Mouse (Mus musculus): ENCODE data around the gene Mob3b.
"Not testable (repeated sequence)": the region's sequence is repeated elsewhere in the genome, so short reads cannot be mapped to it uniquely, and the experiment has no call there.

Gene Mob3b

GRCm38 (mm10) chr4:34966336-34966957 lies 190.8 kb downstream of the Mob3b start:
- no peak for DNase-seq (ENCODE audit: extremely low spot score)

DNA sequence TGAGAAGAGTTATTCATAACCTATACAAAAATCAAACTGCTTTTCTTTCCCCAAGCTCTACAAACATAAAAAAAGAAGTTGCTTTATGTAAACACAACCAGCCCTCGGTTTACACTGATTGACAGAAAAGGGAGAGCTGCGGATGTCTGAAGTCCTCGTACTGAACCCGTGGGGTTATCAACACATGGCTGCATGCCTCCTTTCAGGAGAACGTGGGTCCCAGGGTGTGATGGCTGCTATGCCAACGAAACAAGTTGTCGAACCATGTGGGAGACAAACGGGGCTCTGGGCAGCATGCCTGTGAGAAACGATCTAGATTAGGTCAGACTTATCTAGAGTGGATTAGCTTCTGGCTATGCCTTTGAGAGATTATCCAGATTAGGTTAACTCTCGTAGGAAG lies 192.4 kb downstream of the Mob3b start:
- no peak for DNase-seq (ENCODE audit: extremely low spot score)

GRCm38 (mm10) chr4:34963999-34964398 lies 193.3 kb downstream of the Mob3b start:
- no peak for DNase-seq (ENCODE audit: extremely low spot score)

DNA sequence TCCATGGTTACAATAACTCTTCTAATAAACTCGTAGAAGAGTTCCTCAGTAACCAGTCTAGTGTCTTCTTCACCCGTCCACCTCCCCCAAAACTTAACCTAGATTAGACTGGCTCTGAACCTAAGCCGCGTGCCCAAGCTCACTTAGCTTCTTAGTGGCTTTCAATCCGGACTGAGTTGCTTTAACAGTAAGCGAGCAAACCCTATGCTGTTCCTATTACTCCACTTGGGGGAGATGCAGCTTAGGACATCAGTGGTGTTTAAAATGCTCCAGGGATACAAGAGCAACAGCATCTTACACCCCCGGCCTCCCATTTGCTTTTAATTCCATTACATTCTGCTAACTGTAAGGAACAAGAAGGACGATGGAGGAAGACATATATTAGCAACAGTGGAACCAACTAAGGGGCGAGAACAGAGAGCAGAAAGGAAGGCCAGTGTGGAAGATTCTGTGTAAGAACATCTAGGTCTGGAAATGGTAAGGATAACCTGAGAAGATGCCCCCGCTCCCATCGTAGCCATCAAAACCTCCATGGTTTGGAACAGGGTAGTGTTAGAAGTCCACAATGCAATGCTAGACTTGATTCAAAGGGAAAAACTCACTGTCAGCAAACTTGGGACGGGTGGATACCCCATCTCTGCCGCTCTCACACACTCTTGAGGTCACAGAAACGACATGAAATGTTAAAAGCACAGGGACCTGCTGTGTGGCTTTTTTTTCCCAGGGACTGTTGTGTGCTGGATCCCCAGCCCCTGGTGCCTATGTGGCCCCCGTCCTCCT lies 196.3 kb downstream of the Mob3b start:
- no peak for DNase-seq (ENCODE audit: extremely low spot score)

- no peak for DNase-seq (ENCODE audit: extremely low spot score)
These were observed 197.8 kb downstream of the Mob3b start for GRCm38 (mm10) chr4:34959477-34959876.

DNA sequence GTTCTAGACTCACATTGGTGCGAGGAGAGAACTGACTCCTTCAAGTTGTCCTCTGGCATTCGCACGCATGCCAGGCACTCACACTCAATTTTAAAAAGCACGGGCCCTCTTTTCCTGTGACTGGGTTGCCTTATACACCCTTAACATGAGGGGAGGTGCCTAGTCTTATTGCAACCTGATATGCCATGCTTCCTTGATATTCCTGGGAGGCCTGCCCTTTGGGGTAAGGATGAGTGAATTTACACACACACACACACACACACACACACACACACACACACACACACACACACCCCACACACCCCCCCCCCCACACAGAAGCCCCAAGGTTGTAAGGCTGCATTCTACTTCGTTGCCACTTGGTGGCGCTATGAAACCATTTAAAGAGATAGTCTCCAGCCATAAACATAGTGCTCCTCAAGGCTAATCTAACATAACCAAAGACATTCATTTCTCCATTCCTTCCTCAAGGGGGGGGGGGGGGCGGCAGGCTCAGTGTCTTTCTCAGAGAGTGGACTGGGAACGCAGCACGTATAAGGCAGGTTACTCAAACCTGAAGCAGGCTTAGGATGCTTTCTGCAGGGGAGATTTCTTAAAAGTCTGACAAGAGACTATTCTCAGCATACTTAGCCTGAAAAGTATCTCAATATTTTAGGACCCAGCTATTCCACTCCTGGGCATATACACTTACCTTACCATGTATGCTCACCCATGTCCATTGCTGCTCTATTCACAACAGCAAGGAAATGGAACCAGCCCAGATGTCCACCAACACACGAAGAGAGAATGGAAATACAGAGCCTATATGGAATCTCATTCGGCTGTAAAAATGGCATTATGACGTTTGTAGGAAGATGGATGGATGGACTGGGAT lies 198.9 kb downstream of the Mob3b start:
- peak; percentile 61 for DNase-seq (ENCODE audit: extremely low spot score)

DNA sequence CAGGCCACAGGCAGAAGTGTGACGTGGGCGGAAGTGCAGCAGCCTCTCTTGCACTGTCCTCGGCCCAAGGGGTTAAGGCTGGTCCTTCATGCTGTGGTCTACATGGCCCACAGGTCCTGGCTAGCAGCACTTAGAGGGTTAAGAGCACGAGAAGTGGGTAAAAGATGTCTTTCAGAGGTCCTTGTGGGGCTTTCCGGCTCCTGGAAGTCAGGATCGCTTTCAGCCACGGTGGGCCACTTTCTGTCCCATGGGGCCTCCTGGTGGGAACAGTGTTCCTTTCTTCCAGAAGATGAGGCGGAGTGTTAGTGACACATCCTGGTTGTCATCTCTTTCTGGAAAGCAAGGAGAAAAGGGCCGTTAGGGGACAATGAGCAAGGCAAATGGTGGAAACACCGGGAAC lies 203.6 kb downstream of the Mob3b start:
- no peak for DNase-seq (ENCODE audit: extremely low spot score)

GRCm38 (mm10) chr4:34947181-34947580 lies 210.1 kb downstream of the Mob3b start:
- DNase-seq (ENCODE audit: extremely low spot score) = no peak

DNA sequence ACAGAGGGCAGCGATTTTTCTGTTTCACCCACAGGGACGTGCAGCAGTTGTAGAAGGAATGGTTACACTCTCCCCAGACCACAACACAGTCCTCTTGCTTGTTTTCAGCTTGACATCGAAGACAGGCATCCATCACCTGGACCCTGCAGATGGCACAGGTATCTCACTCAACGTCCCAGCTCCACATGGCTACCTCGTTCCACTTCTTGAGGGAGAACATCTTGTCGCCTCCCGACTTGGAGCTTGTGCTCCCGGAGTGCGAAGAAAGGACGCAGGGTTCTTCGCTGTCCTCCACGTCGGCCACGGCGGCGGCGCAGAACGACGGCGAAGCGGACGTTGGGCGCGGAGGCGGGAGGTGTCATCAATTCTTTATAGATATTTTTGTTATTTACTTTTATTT lies 216.2 kb downstream of the Mob3b start:
- DNase-seq (ENCODE audit: extremely low spot score) = no peak

DNA sequence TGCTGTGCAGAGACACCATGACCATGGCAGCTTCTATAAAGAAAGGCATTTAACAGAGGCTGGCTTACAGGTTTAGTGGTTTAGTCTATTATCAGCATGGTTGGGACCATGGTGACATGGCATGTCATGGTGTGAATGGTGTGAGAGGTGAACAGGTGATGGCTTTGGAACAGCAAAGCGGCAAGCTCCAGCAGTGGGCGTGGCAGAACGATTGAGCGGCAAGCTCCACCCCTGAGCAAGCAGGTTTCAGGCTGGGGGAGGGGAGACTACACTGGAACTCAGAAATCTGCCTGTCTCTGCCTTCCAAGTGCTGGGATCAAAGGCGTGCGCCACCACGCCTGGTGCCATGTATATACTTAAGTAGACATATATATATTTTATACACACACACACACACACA lies 228.9 kb downstream of the Mob3b start:
- DNase-seq (ENCODE audit: extremely low spot score) = not testable (repeated sequence)

DNA sequence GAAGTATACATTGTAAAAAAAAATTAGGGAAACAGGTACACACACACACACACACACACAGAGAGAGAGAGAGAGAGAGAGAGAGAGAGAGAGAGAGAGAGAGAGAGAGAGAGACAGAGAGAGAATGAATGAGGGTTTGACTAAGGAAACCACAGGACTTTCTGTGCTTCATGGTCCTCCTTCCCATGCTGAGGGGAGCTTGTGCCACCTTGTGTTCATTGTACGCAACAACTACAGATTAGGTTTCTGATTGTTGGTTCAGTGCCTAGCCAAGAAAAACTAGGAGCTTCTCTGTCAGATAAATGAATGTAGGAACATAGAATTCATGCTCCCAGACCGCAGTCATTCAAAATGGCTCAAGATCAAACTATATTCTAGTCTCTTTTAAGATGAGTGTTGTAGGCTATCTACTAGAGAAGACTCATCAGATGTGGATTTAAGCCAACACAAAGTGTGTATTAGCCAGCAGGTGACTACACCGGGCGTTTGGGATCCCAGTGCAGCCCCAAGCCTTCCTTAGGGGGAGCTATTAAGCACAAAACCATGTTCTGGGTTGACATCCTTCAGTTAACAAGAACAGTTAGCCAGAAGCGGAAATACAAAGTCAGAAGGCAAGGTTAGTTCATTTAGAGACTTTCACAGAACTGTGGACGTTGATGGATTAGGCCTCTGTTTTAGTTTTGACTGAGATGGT lies 235.0 kb downstream of the Mob3b start:
- peak; percentile 42 for DNase-seq (ENCODE audit: extremely low spot score)

DNA sequence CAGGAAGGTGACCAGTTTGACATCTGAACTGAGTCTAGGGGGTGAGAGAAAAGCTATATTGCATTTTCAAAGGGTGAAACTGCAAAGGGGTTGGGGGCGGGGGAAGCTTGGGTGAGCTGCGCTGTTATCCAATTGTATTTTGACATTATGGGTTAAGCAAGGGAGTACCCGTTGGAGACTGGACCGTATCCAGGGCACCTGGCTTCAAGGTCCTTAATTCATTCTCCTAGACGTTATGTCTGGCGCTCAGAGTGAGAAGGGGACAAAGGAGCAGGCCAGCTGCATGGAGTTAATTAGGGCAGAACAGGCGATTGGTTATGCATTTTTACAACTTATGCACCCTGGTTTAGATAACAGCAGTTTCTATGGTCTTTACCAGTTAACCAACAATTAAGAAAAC lies 239.9 kb downstream of the Mob3b start:
- no peak for DNase-seq (ENCODE audit: extremely low spot score)

DNA sequence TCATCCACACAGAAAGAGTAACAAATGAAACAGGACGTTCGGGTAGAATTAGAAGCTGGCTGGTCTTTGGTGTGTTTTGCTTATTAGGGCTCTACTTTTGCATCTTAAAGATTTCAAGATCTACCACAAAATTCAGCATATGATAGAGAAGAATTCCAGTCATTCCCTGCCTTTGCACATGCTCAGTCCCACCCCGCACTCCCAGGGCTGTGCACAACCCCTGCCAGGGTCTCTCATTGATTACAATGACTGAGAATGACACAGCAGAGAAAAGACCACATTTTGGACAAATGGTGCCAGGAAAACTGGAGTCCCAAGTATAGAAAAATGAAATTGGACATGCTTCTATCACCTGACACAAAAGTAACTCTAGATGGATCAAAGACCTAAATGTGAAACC lies 245.1 kb downstream of the Mob3b start:
- no peak for DNase-seq (ENCODE audit: extremely low spot score)

GRCm38 (mm10) chr4:34911401-34911800 lies 245.9 kb downstream of the Mob3b start:
- DNase-seq (ENCODE audit: extremely low spot score) = no peak

DNA sequence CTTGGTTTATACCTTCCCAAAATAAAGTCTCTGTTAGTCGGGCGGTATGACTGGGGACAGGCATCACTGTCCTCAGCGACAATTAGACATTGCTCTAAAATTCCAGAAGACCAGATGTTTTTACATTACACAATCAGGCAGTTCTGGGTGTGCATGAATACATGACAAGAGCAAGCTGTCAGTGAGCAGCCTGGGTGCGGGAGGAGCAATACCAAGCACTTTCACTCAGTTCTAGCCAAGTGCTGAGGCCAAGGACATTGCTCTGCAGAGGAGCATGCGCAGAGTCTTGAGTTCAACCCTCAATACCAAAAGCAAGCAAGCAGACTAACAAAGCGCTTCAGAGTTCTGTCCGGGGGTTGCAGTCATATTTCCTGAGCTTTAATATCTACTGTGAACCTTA lies 249.2 kb downstream of the Mob3b start:
- DNase-seq (ENCODE audit: extremely low spot score) = no peak

DNA sequence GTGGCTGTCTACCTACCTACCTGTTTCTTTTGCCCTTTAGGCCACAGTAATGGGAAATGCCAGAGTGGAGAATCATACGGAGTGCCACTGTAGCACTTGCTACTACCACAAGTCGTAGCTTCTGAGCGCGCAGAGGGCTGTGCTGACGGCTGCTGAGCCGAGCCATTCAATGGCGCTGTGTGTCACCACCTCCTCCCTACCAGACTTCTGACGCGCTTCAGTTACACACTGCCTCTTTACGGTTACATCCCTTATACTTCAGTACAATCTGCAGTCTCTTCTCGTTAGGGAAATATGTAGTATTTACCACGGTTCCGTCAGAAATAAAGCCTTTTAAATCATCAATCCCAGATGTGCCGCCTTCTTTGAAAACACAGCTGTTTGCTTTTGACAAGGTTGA lies 250.3 kb downstream of the Mob3b start:
- no peak for DNase-seq (ENCODE audit: extremely low spot score)

DNA sequence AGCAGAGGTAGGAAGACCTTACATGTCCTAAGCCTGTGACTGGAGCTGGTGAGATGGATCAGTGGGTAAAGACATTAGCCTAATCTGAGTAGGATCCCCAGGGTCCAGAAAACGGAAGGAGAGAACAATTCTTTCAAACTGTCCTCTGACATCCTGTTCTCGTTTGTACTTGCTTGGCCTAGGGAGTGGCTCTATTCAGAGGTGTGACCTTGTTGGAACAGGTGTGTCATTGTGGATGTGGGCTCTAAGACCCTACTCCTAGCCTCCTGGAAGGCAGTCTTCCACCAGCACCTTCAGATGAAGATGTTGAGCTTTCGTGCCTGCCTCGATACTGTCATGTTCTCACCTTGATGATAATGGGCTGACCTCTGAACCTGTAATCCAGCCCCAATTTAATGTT lies 251.1 kb downstream of the Mob3b start:
- DNase-seq (ENCODE audit: extremely low spot score) = no peak

GRCm38 (mm10) chr4:34905396-34905795 lies 251.9 kb downstream of the Mob3b start:
- DNase-seq (ENCODE audit: extremely low spot score) = no peak

DNA sequence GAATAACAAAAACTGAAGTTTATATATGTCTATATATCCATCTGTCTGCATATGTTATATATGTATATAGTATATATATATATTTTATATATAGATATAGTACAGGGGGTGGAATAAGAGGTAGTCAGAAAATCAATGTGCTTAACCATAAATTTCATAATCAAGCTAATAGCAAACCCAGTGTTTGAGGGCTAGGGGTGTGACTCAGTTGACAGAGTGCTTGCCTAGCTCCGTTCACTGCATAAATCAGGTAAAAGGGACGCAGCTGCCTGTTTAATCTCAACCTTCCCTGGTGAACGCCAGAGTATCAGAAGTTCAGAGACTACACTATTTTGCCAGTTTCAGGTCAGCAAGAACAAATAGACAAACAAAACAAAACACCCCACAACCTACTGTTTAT lies 255.7 kb downstream of the Mob3b start:
- DNase-seq (ENCODE audit: extremely low spot score) = not testable (repeated sequence)

DNA sequence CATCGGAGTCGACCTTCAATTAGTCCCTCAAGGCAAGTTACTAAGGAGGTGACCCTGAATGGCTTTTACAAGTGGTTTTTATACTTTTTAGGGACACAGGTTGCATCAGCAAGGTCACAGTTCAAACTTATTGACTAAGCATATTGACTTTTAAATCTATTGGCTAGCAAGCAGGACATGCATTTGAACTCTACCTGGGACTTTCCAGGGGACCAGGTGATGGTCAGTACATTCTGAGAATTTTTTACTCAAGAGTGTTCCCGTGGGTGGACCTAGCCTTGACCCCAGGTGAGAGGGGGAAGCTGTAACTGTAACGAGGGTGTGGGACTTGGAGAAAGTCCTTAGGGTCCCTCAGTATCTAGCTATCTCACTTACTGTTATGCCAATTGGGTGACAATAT lies 256.1 kb downstream of the Mob3b start:
- DNase-seq (ENCODE audit: extremely low spot score) = no peak

DNA sequence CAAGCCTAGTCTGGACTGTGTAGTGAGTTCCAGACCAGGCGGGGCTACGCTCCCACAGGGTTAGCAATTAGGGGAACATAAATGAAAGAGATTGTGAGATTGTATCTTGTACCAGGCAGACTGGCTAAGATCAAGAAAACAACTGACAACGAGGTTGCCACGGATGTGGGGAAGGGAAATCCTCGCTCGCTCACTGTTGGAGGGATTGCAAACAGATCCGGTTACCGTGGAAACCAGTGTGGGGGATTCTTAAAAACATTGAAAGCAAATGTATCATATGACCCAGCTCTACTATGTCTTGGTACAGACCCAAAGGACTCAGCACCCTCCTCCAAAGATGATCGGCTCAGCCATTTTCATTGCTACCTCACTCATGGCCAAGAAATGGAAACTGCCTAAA lies 257.1 kb downstream of the Mob3b start:
- DNase-seq (ENCODE audit: extremely low spot score) = no peak

GRCm38 (mm10) chr4:34899322-34899721 lies 258.0 kb downstream of the Mob3b start:
- no peak for DNase-seq (ENCODE audit: extremely low spot score)
